Mouse (Mus musculus) natural killer cell, adult 2 months (primary cell): ENCODE data around the gene Ltbp2.

ENCODE experiments used
- DNase-seq, 2 experiments: peaks; one replicate each; pipeline ENCODE4 v3.0.0; 2022; ENCODE audit warnings: low spot score in 2 of 2

Ltbp2 gene

GRCm38 (mm10) chr12:84876481-84877121 lies at the start of gene Ltbp2:
Gene Ltbp2 (minus strand): TSS chr12:84876532.
- DNase-seq: peak; percentile 74 to 84

- DNase-seq: no peak
Observed at GRCm38 (mm10) chr12:84924324-84924723, 48.0 kb upstream of the Ltbp2 start.

GRCm38 (mm10) chr12:84921881-84922419 lies 45.6 kb upstream of the Ltbp2 start:
- DNase-seq: no peak

GRCm38 (mm10) chr12:84918809-84919208 lies 42.5 kb upstream of the Ltbp2 start:
- no peak for DNase-seq

- no peak for DNase-seq
Observed at GRCm38 (mm10) chr12:84917799-84918198, 41.5 kb upstream of the Ltbp2 start.

- no peak for DNase-seq
Observed at GRCm38 (mm10) chr12:84914959-84915358, 38.6 kb upstream of the Ltbp2 start.

GRCm38 (mm10) chr12:84912652-84913104 lies 36.3 kb upstream of the Ltbp2 start:
- DNase-seq: no peak

GRCm38 (mm10) chr12:84911640-84912039 lies 35.3 kb upstream of the Ltbp2 start:
- DNase-seq: no peak

- no peak for DNase-seq
Observed at GRCm38 (mm10) chr12:84910066-84910465, 33.7 kb upstream of the Ltbp2 start.

GRCm38 (mm10) chr12:84907627-84908480 lies 31.5 kb upstream of the Ltbp2 start:
- DNase-seq: no peak

- DNase-seq: no peak
Observed at GRCm38 (mm10) chr12:84907024-84907626, 30.8 kb upstream of the Ltbp2 start.

- DNase-seq: no peak
Observed at GRCm38 (mm10) chr12:84904399-84904798, 28.1 kb upstream of the Ltbp2 start.

GRCm38 (mm10) chr12:84900317-84900716 lies 24.0 kb upstream of the Ltbp2 start:
- no peak for DNase-seq

GRCm38 (mm10) chr12:84897322-84897721 lies 21.0 kb upstream of the Ltbp2 start:
- no peak for DNase-seq

- DNase-seq: no peak
Observed at GRCm38 (mm10) chr12:84896235-84896634, 19.9 kb upstream of the Ltbp2 start.

- no peak for DNase-seq
Observed at GRCm38 (mm10) chr12:84893648-84894628, 17.6 kb upstream of the Ltbp2 start.

GRCm38 (mm10) chr12:84890289-84890688 lies 14.0 kb upstream of the Ltbp2 start:
- DNase-seq: no peak

GRCm38 (mm10) chr12:84885107-84885876 lies 9.0 kb upstream of the Ltbp2 start:
- no peak for DNase-seq

GRCm38 (mm10) chr12:84884423-84885076 lies 8.2 kb upstream of the Ltbp2 start:
- DNase-seq: no peak

GRCm38 (mm10) chr12:84882796-84883195 lies 6.5 kb upstream of the Ltbp2 start:
- no peak for DNase-seq
